Mouse (Mus musculus): ENCODE results near the gene Mindy1.

Gene Mindy1

GRCm38 (mm10) chr3:95293537-95293936 is 12.4 kb downstream of the Mindy1 start:
- DNase-seq (ENCODE audit: low read depth, low spot score): peak; percentile 89

GRCm38 (mm10) chr3:95294316-95294715 is 13.2 kb downstream of the Mindy1 start:
- peak; percentile 27 for DNase-seq (ENCODE audit: low read depth, low spot score)

GRCm38 (mm10) chr3:95294718-95295117 is 13.6 kb downstream of the Mindy1 start:
- no peak for DNase-seq (ENCODE audit: low read depth, low spot score)

GRCm38 (mm10) chr3:95295321-95296102 is 14.4 kb downstream of the Mindy1 start:
- peak; percentile 30 for DNase-seq (ENCODE audit: low read depth, low spot score)

GRCm38 (mm10) chr3:95296103-95296469 is 14.9 kb downstream of the Mindy1 start:
- DNase-seq (ENCODE audit: low read depth, low spot score): peak; percentile 73

- DNase-seq (ENCODE audit: low read depth, low spot score): no peak
Measured at GRCm38 (mm10) chr3:95298018-95298417, 16.9 kb downstream of the Mindy1 start.

GRCm38 (mm10) chr3:95301204-95301796 is 20.2 kb downstream of the Mindy1 start:
- no peak for DNase-seq (ENCODE audit: low read depth, low spot score)

- no peak for DNase-seq (ENCODE audit: low read depth, low spot score)
Measured at GRCm38 (mm10) chr3:95306244-95306643, 25.1 kb downstream of the Mindy1 start.

- DNase-seq (ENCODE audit: low read depth, low spot score): no peak
Measured at GRCm38 (mm10) chr3:95307100-95307499, 26.0 kb downstream of the Mindy1 start, which contains the start of gene Anxa9. TSS of gene Anxa9 (minus strand) at chr3:95307176.

- no peak for DNase-seq (ENCODE audit: low read depth, low spot score)
Measured at GRCm38 (mm10) chr3:95310496-95310895, 29.4 kb downstream of the Mindy1 start.

GRCm38 (mm10) chr3:95310968-95311882 is 30.1 kb downstream of the Mindy1 start:
- DNase-seq (ENCODE audit: low read depth, low spot score): peak; percentile 90

- DNase-seq (ENCODE audit: low read depth, low spot score): peak; percentile 89
Measured at GRCm38 (mm10) chr3:95312623-95313022, 31.5 kb downstream of the Mindy1 start.

- DNase-seq (ENCODE audit: low read depth, low spot score): peak; percentile 41
Measured at GRCm38 (mm10) chr3:95313476-95313875, 32.3 kb downstream of the Mindy1 start.

- DNase-seq (ENCODE audit: low read depth, low spot score): no peak
Measured at GRCm38 (mm10) chr3:95314075-95314474, 32.9 kb downstream of the Mindy1 start.

GRCm38 (mm10) chr3:95314486-95315093 is 33.4 kb downstream of the Mindy1 start, which contains the start of gene Cers2:
TSS of gene Cers2 (plus strand) at chr3:95314791.
- peak; percentile 59 for DNase-seq (ENCODE audit: low read depth, low spot score)

- peak; percentile 77 for DNase-seq (ENCODE audit: low read depth, low spot score)
Measured at GRCm38 (mm10) chr3:95315094-95315843, 34.1 kb downstream of the Mindy1 start.

- peak; percentile 72 for DNase-seq (ENCODE audit: low read depth, low spot score)
Measured at GRCm38 (mm10) chr3:95315844-95316550, 34.9 kb downstream of the Mindy1 start.

- DNase-seq (ENCODE audit: low read depth, low spot score): peak; percentile 88
Measured at GRCm38 (mm10) chr3:95317414-95318080, 36.4 kb downstream of the Mindy1 start.

- DNase-seq (ENCODE audit: low read depth, low spot score): peak; percentile 59
Measured at GRCm38 (mm10) chr3:95318548-95318947, 37.4 kb downstream of the Mindy1 start.

GRCm38 (mm10) chr3:95319110-95319509 is 38.0 kb downstream of the Mindy1 start:
- no peak for DNase-seq (ENCODE audit: low read depth, low spot score)

Measured in 3T3-L1 (cell line).